Mouse (Mus musculus) forebrain, embryonic 14.5 days (tissue): ENCODE results near the gene Mrtfa. TPM values are rescaled to one million over a fixed set of nuclear protein-coding genes. Genes with fewer than 3 reads are reported as not detected.

Source experiments
- ATAC-seq: fragments of 200-750 bp; cut with Nextera tagmentation; 2 replicates; pipeline ENCODE4 v1.8.0; 2017; ENCODE audit warnings: mild to moderate bottlenecking, moderate library complexity
- DNase-seq: peaks from one replicate; pipeline ENCODE4 v3.0.0-alpha.2; 2015; ENCODE audit warnings: low spot score
- H3K27ac ChIP-seq: fragments of 300-500 bp; sonication (generic); 2 replicates; pipeline ENCODE4 v1.5.1; 2014; ENCODE audit warnings: low read depth, mild to moderate bottlenecking, control low read depth, low read length, moderate library complexity
- H3K27me3 ChIP-seq: fragments of 300-500 bp; sonication (generic); replicated peaks from 2 replicates; pipeline ENCODE4 v1.6.1; 2014; ENCODE audit warnings: low read length, control low read depth, mixed read lengths; ENCODE audit not compliant: control insufficient read depth, insufficient read depth
- H3K36me3 ChIP-seq: fragments of 300-500 bp; sonication (generic); 2 replicates; pipeline ENCODE4 v1.6.1; 2014; ENCODE audit warnings: low read length, control low read depth; ENCODE audit not compliant: control insufficient read depth, insufficient read depth
- H3K4me1 ChIP-seq: fragments of 300-500 bp; sonication (generic); 2 replicates; pipeline ENCODE4 v1.6.1; 2014; ENCODE audit warnings: antibody characterized with exemption, low read length, control low read depth; ENCODE audit not compliant: control insufficient read depth, insufficient read depth
- H3K4me2 ChIP-seq: fragments of 300-500 bp; sonication (generic); 2 replicates; pipeline ENCODE4 v1.6.1; 2014; ENCODE audit warnings: mild to moderate bottlenecking, control low read depth, low read length
- H3K4me3 ChIP-seq: fragments of 300-500 bp; sonication (generic); 2 replicates; pipeline ENCODE4 v1.5.1; 2014; ENCODE audit warnings: low read depth, low read length, control low read depth
- H3K9ac ChIP-seq: fragments of 300-500 bp; sonication (generic); 2 replicates; pipeline ENCODE4 v1.6.1; 2014; ENCODE audit warnings: mild to moderate bottlenecking, low read length, control low read depth, moderate library complexity
- H3K9me3 ChIP-seq: fragments of 300-500 bp; sonication (generic); replicated peaks from 2 replicates; pipeline ENCODE4 v1.6.1; 2016; ENCODE audit warnings: low read length, control low read depth, mixed read lengths; ENCODE audit not compliant: control insufficient read depth
- WGBS: fragments of 180-500 bp; shearing (Covaris S2); extraction: QIAGEN DNeasy Blood & Tissue Kit; methylation state at CpG from one replicate; pipeline ENCODE4 v1.1.7; 2014; 5-methylcytosine and 5-hydroxymethylcytosine counted together
- polyA plus RNA-seq: library from polyadenylated mRNA; unstranded; fragments of >200 nt; fragmentation: Nextera tagmentation; extraction: Ambion mirVana; gene quantifications from 2 replicates; pipeline ENCODE4 v1.2.1, GENCODE M21; 2014

The Mrtfa gene
- polyA plus RNA-seq, 1 experiment from 2014 or later = 13.6 TPM

DNA sequence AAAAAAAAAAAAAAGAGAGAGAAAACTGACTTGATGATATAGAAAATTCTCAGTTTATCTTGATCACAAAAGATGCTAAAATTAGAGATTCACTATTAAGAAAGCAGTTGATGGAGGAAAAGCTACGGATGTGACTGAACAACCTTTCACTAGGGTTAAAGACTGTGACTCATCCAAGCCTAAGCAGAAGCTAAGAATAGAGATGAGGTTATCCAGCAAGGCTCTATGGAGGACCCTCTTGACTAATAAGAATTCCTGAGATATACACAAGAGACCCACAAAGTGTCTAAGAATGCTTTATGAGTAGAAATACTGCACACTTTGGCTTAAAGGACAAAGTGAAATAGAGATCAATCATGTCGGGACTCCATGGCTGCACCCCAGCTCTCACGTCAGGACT, 14.9 kb downstream of the Mrtfa start:
- Histone ChIP-seq H3K4me2 (no peak overlapping the region), H3K9ac (no peak overlapping the region), H3K27ac (no peak overlapping the region), H3K4me1 (no peaks in the 10 kb centered on the region), H3K9me3 (no peaks in the 10 kb centered on the region), H3K36me3 (peaks cover 6% of the 10 kb centered on the region; the same call in 1 of the 2 replicates), H3K27me3 (no peaks in the 10 kb centered on the region), H3K4me3 (no peak overlapping the region)
- no peak for DNase-seq
- no peak for ATAC-seq
- 95% methylated on average over 3 of the region's 3 CpGs for WGBS

DNA sequence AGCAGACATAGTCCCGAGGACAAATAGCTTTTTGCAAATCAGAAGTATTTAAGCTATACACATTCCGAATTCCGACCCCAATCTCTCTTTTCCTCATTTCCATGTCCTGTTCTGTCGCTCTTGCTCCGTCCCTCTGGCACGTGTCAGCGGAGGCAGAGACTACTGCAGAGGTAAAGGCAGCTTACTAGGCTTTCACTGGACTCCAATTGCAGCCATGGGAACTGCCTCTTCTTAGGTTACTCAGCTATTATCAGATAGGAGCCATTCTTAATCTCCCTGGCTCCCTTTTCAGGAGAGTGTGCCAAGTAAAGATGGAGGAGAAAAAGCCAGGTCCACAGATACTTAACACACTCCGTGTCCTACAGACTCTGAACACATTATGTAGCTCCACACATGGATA, 18.3 kb downstream of the Mrtfa start:
- WGBS = 92% methylated on average over 8 of the region's 8 CpGs

DNA sequence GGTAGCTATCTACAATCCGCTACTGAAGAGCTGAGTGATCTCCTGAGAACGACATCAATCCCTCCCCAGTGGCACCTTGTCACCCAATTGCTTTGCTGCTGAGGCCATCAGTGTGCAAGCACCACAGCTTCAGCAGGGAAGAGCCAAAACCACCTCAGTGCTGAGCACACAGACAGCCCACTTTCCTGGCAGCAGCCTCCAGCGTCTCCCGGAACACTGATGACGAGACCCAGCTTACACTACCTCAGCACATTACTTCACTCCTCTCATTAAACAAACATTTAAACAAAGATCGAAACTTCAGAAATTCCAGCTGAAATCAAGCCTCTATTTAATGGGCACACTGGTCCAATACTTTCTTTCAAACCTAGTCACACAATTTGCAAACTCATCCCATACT, 21.8 kb downstream of the Mrtfa start:
- ATAC-seq = no peak
- whole genome bisulfite sequencing = 82% methylated on average over 6 of the region's 6 CpGs

More for the DNA sequence above, 18.3 kb downstream of the Mrtfa start:
- Histone ChIP-seq H3K4me3 (no peak overlapping the region), H3K9me3 (no peaks in the 10 kb centered on the region), H3K9ac (no peak overlapping the region), H3K27ac (no peak overlapping the region), H3K4me2 (no peak overlapping the region), H3K36me3 (peaks cover 6% of the 10 kb centered on the region; the same call in 1 of the 2 replicates), H3K4me1 (no peaks in the 10 kb centered on the region), H3K27me3 (no peaks in the 10 kb centered on the region)
- DNase-seq (no peak), ATAC-seq (no peak)

DNA sequence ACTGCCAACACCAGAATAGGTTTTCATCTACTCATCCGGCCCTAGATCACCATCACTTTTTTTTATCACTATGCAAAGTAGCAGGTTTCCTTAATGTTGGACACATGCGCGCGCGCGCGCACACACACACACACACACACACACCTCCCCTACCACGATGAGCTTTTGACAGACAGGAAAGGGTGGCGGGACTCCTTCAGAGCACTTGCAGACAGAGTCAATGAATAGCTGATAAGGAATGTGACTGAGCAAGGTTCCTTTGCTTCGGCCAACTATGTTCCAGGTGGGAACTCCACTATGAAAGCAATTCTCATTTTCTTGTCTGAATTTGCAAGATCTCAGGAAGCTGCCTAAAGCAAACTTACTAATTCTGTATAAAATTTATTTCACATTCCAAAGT, 22.7 kb downstream of the Mrtfa start:
- no peak overlapping the region for H3K4me2 ChIP-seq
- H3K9ac ChIP-seq = no peak overlapping the region
- no peaks in the 10 kb centered on the region for H3K9me3 ChIP-seq
- H3K27ac ChIP-seq = no peak overlapping the region
- ATAC-seq (no peak), DNase-seq (no peak)
- WGBS = 94% methylated on average over 10 of the region's 10 CpGs
- H3K36me3 ChIP-seq = peaks cover 4% of the 10 kb centered on the region; the same call in 1 of the 2 replicates
- H3K27me3 ChIP-seq = no peaks in the 10 kb centered on the region
- no peak overlapping the region for H3K4me3 ChIP-seq
- H3K4me1 ChIP-seq = no peaks in the 10 kb centered on the region

More for the DNA sequence above, 21.8 kb downstream of the Mrtfa start:
- Histone ChIP-seq H3K27me3 (no peaks in the 10 kb centered on the region), H3K4me3 (no peak overlapping the region), H3K27ac (no peak overlapping the region), H3K4me2 (no peak overlapping the region), H3K36me3 (peaks cover 4% of the 10 kb centered on the region; the same call in 1 of the 2 replicates), H3K9me3 (no peaks in the 10 kb centered on the region), H3K4me1 (no peaks in the 10 kb centered on the region), H3K9ac (no peak overlapping the region)
- DNase-seq = no peak

DNA sequence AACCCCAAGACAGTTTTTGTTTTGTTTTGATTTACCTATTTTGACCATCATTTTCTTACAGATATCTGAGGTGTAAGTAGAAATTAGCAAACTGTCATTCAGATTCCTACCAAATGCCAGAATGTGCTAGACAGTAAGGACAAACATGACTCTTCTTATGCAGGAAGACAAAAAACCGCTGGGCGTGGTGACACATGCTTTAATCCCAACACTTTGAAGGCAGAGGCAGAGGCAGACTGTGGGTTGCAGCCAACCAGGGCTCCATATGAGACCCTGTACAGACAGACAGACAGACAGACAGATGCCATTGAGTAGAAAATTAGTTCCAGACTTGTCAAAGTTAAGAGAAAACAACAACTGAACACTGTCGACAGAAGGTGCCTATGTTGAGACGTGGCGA, 24.3 kb downstream of the Mrtfa start:
- Histone ChIP-seq H3K36me3 (peaks cover 4% of the 10 kb centered on the region; the same call in 1 of the 2 replicates), H3K4me1 (no peaks in the 10 kb centered on the region), H3K27me3 (no peaks in the 10 kb centered on the region), H3K9ac (no peak overlapping the region), H3K4me2 (no peak overlapping the region), H3K9me3 (no peaks in the 10 kb centered on the region), H3K4me3 (no peak overlapping the region), H3K27ac (no peak overlapping the region)
- DNase-seq (no peak), ATAC-seq (no peak)
- 94% methylated on average over 5 of the region's 5 CpGs for WGBS

DNA sequence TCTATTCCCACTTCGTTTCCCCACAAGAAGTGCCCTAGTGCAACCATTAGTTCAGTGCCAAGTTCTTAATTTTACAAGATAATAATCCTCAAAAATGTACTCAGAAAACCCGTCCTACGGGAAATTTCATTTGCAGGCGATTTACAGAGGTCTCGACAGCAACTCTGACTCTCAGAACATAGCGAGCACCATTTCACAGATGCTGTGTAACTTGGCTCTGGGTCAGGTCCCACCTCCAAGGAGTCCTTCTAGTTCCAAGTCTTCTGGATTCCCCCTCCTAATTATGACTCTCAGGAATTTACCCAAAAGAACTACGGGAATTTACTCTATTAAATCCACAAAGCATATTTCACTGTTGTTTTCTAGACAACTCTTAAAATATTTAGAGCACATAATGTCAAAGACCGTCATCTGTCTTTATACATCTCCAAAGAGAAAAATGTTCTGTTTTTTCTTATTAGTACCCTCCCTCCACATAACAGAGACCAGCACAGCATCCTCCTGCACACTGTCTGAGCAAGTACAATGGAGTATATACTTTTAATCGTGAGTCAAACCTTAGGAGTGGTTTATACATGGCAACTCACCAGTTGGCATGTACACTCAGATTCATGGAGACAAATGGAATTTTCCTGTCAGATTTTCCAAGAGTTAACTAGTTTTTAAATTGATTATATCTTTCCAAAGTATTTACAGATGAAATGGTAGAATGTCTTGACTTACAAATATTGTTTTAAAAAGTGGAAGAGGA, 25.8 kb downstream of the Mrtfa start:
- WGBS = 76% methylated on average over 9 of the region's 9 CpGs
- H3K9me3 ChIP-seq = no peaks in the 10 kb centered on the region
- no peak overlapping the region for H3K9ac ChIP-seq
- no peak overlapping the region for H3K4me3 ChIP-seq
- no peak for DNase-seq
- no peak overlapping the region for H3K27ac ChIP-seq
- no peaks in the 10 kb centered on the region for H3K36me3 ChIP-seq
- no peaks in the 10 kb centered on the region for H3K4me1 ChIP-seq
- ATAC-seq = no peak
- H3K27me3 ChIP-seq = no peaks in the 10 kb centered on the region
- no peak overlapping the region for H3K4me2 ChIP-seq

DNA sequence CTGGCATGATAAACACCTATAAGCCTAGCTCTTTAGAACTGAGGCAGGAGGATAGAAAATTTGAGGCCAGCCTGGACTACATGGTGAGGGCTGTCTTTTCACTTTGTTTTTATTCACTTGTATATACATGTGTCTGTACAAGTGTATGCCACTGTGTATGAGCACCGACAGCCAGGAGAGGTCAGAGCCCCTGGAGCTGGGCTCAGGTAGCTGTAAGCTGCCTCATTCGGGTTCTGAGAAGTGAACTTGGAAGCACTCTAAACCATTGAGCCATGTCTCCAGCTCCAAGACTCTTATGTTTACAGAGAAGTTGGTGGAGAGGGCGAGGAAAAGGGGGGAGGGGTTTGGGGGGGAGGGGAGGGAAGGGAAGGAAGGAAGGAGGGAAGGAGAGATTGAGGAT, 29.0 kb downstream of the Mrtfa start:
- H3K4me1 ChIP-seq = no peaks in the 10 kb centered on the region
- ATAC-seq = no peak
- no peak overlapping the region for H3K4me3 ChIP-seq
- H3K27ac ChIP-seq = no peak overlapping the region
- no peaks in the 10 kb centered on the region for H3K27me3 ChIP-seq
- no peak for DNase-seq
- 76% methylated on average over 3 of the region's 3 CpGs for WGBS
- H3K36me3 ChIP-seq = no peaks in the 10 kb centered on the region
- no peak overlapping the region for H3K9ac ChIP-seq
- H3K4me2 ChIP-seq = no peak overlapping the region
- no peaks in the 10 kb centered on the region for H3K9me3 ChIP-seq

DNA sequence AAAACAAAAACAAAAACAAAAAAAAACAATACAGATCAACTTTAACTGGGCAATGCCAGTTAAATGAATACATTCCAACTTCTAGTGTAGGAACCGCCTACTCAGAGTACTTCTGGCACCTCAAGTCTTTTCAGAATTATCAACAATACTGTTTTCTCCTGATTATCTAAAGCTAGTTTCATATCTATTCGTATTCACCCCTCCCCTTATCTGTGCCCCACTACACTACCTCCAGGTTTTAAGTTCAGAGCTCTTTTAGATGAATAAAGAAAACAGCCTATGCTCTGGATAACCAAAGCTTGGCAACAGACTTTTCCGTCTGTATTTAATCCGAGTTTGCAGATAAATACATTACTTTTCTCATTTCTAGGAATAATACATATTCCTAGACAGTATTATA, 29.9 kb downstream of the Mrtfa start:
- Histone ChIP-seq H3K9me3 (no peaks in the 10 kb centered on the region), H3K36me3 (no peaks in the 10 kb centered on the region), H3K4me1 (no peaks in the 10 kb centered on the region), H3K27ac (no peak overlapping the region), H3K4me2 (no peak overlapping the region), H3K27me3 (no peaks in the 10 kb centered on the region), H3K9ac (no peak overlapping the region), H3K4me3 (no peak overlapping the region)
- no peak for ATAC-seq
- WGBS = 91% methylated on average over 4 of the region's 4 CpGs
- DNase-seq = no peak

DNA sequence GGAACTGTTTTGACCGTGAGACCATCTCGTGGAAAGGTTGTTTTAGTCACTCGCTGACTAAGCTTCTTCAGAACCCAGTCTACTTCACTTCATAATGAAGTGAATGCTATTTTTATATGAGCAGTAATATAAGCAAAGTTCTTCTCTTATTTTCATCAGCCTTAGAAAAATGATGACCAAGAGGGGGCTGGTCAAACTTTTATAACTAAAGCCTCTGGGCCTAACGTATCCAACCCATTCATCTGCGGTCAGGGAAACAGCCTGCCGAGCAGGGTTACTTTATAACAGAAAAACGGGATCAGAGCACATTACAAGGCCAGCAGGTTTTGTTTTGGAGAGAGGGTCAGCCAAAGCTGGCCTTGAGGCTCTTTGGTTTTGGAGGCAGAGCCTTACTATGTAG, 31.3 kb downstream of the Mrtfa start:
- Histone ChIP-seq H3K27ac (no peak overlapping the region), H3K9me3 (no peaks in the 10 kb centered on the region), H3K36me3 (no peaks in the 10 kb centered on the region), H3K4me2 (no peak overlapping the region), H3K9ac (no peak overlapping the region), H3K4me3 (no peak overlapping the region), H3K27me3 (no peaks in the 10 kb centered on the region), H3K4me1 (no peaks in the 10 kb centered on the region)
- no peak for ATAC-seq
- 87% methylated on average over 7 of the region's 7 CpGs for WGBS
- no peak for DNase-seq
